Mouse (Mus musculus): ENCODE measurements around the gene Tgm7. TPM values are rescaled to one million over a fixed set of nuclear protein-coding genes. Genes with fewer than 3 reads are reported as not detected.

Tgm7 gene
- total and polyA plus RNA-seq, 2 experiments from 2014 or later: not detected

DNA sequence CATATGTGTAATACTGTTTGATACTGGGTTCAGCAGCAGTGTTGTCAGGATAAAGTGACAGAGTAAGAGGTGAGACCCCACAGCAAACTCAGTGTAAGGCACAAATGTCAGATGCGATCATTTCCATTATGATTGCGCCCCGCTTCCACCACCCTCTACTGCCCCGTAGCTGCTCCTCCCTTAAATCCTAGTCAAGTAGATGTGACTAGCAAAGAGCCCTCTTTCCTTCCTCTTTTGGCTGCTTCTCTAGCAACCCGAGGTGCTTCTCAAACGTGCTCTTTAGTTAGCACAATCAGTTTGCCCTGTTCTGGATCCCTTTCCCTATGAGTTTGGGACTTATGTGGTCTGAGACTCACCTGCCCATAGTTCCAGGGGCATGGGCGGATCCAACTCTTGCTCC lies 34.8 kb downstream of the Tgm7 start:
- DNase-seq (ENCODE audit: low spot score) (no peak), ATAC-seq (no peak)
- WGBS: 90% methylated on average over 7 of the region's 7 CpGs

DNA sequence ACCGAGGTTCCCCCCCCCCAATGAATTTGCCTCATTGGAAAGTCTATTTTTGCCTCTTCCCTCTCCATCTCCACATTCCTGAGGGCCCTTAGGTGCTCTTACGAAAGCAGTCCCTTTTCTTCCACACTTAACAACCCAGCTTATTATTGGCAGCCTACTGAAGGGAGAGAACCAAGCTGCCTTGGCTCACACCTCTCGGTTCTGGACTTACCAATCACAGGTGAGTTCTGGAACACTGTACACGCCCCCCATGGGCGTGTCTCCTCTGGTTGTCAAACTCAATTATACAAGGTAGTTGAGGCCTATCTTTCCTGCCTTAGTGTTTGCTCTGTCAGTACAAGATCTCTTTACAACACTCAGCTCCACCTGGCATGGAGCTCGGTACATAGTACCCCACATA lies 37.7 kb downstream of the Tgm7 start:
- Histone ChIP-seq H3K4me1 (ENCODE audit: insufficient read depth, low read length) (no peaks in the 10 kb centered on the region), H3K4me2 (ENCODE audit: low read depth, low read length) (no peak overlapping the region), H3K27me3 (ENCODE audit: insufficient read depth, low read length) (no peaks in the 10 kb centered on the region), H3K4me3 (ENCODE audit: low read length) (no peak overlapping the region), H3K9ac (replicated peaks; ENCODE audit: low read length) (no peak overlapping the region), H3K27ac (no peak overlapping the region), H3K36me3 (ENCODE audit: insufficient read depth, low read length) (no peaks in the 10 kb centered on the region), H3K9me3 (ENCODE audit: low read length) (no peaks in the 10 kb centered on the region)
- TF ChIP-seq CTCF (IDR thresholded peaks at IDR 0.05; ENCODE audit: low read depth): no peak
- no peak for ATAC-seq
- DNase-seq (ENCODE audit: low spot score): no peak
- WGBS: 88% methylated on average over 6 of the region's 6 CpGs

More for the DNA sequence above, 34.8 kb downstream of the Tgm7 start:
- TF ChIP-seq CTCF (IDR thresholded peaks at IDR 0.05; ENCODE audit: low read depth): no peak
- H3K4me1 ChIP-seq (ENCODE audit: insufficient read depth, low read length): no peaks in the 10 kb centered on the region
- no peak overlapping the region for H3K4me2 ChIP-seq (ENCODE audit: low read depth, low read length)
- no peak overlapping the region for H3K27ac ChIP-seq
- no peaks in the 10 kb centered on the region for H3K36me3 ChIP-seq (ENCODE audit: insufficient read depth, low read length)
- H3K27me3 ChIP-seq (ENCODE audit: insufficient read depth, low read length): no peaks in the 10 kb centered on the region
- no peak overlapping the region for H3K9ac ChIP-seq (replicated peaks; ENCODE audit: low read length)
- H3K4me3 ChIP-seq (ENCODE audit: low read length): no peak overlapping the region
- H3K9me3 ChIP-seq (ENCODE audit: low read length): no peaks in the 10 kb centered on the region

DNA sequence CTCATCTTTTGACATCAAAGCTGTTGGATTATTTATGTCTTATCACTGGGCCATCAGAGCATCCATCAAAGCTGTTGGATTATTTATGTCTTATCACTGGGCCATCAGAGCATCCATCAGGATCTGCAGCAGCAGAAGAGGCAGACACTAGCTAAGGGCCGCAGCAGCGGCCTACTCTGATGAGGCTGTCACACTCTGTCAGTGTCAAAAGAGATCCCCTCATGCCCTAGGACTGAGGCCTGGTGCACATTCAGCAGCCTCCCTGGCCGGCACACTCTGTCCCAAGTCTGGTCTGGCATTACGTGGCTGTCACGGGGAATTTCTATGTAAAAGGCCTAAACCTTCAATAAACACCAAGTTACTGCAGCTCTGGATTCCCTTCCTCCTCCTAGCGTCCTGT lies 40.1 kb downstream of the Tgm7 start:
- no peak for TF ChIP-seq CTCF (IDR thresholded peaks at IDR 0.05; ENCODE audit: low read depth)
- ATAC-seq (no peak), DNase-seq (ENCODE audit: low spot score) (no peak)
- H3K36me3 ChIP-seq (ENCODE audit: insufficient read depth, low read length): no peaks in the 10 kb centered on the region
- no peak overlapping the region for H3K27ac ChIP-seq
- 63% methylated on average over 6 of the region's 6 CpGs for WGBS
- no peak overlapping the region for H3K4me3 ChIP-seq (ENCODE audit: low read length)
- H3K4me2 ChIP-seq (ENCODE audit: low read depth, low read length): no peak overlapping the region
- no peak overlapping the region for H3K9ac ChIP-seq (replicated peaks; ENCODE audit: low read length)
- H3K27me3 ChIP-seq (ENCODE audit: insufficient read depth, low read length): no peaks in the 10 kb centered on the region
- no peaks in the 10 kb centered on the region for H3K9me3 ChIP-seq (ENCODE audit: low read length)
- H3K4me1 ChIP-seq (ENCODE audit: insufficient read depth, low read length): no peaks in the 10 kb centered on the region

DNA sequence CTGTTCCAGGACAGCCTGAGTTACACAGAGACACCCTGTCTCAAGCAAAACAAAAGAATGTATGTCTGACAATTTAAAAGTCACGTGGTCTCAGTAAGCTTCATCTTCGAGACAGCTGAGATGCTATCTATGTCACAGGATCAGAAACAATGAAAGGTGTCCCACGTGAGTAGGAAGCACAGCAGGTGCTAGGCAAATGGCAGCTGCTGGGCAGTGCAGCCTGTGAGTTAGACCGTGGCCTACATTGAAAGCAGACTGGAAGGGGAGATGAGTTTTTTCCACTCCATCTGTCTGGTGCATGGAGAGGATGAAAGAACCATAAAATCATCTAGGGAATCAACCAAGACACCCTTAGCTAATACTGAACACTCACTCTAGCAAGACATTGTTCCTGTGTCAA lies 42.5 kb downstream of the Tgm7 start:
- DNase-seq (ENCODE audit: low spot score) (no peak), ATAC-seq (no peak)
- H3K9me3 ChIP-seq (ENCODE audit: low read length): no peaks in the 10 kb centered on the region
- 48% methylated on average over 4 of the region's 4 CpGs for WGBS
- H3K4me3 ChIP-seq (ENCODE audit: low read length): no peak overlapping the region
- H3K27me3 ChIP-seq (ENCODE audit: insufficient read depth, low read length): no peaks in the 10 kb centered on the region
- H3K4me2 ChIP-seq (ENCODE audit: low read depth, low read length): no peak overlapping the region
- no peak overlapping the region for H3K27ac ChIP-seq
- no peak overlapping the region for H3K9ac ChIP-seq (replicated peaks; ENCODE audit: low read length)
- TF ChIP-seq CTCF (IDR thresholded peaks at IDR 0.05; ENCODE audit: low read depth): no peak
- no peaks in the 10 kb centered on the region for H3K36me3 ChIP-seq (ENCODE audit: insufficient read depth, low read length)
- no peaks in the 10 kb centered on the region for H3K4me1 ChIP-seq (ENCODE audit: insufficient read depth, low read length)

DNA sequence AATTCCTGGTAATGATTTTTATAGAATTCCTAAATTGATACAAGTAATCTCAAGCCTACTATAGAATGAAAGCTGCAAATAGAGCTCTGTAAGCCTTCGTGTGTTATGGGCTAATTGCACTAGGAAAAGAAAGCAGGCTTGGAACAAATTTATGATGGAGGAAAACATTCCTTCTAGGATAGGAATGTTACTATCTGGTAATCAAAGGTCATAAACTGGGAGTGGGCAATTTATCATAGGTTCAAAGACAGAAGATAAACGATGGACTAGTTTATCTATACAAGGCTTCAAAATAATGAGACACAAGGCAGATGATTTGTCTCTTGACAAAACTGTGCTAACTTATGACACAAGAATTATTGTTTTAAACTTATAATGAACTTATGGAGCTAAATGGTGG lies 48.3 kb downstream of the Tgm7 start:
- WGBS: 87% methylated on average over 2 of the region's 2 CpGs
- no peak overlapping the region for H3K4me3 ChIP-seq (ENCODE audit: low read length)
- TF ChIP-seq CTCF (IDR thresholded peaks at IDR 0.05; ENCODE audit: low read depth): no peak
- H3K27ac ChIP-seq: no peak overlapping the region
- H3K4me2 ChIP-seq (ENCODE audit: low read depth, low read length): no peak overlapping the region
- H3K27me3 ChIP-seq (ENCODE audit: insufficient read depth, low read length): no peaks in the 10 kb centered on the region
- ATAC-seq (no peak), DNase-seq (ENCODE audit: low spot score) (no peak)
- no peak overlapping the region for H3K9ac ChIP-seq (replicated peaks; ENCODE audit: low read length)
- no peaks in the 10 kb centered on the region for H3K9me3 ChIP-seq (ENCODE audit: low read length)
- H3K36me3 ChIP-seq (ENCODE audit: insufficient read depth, low read length): no peaks in the 10 kb centered on the region
- H3K4me1 ChIP-seq (ENCODE audit: insufficient read depth, low read length): no peaks in the 10 kb centered on the region

DNA sequence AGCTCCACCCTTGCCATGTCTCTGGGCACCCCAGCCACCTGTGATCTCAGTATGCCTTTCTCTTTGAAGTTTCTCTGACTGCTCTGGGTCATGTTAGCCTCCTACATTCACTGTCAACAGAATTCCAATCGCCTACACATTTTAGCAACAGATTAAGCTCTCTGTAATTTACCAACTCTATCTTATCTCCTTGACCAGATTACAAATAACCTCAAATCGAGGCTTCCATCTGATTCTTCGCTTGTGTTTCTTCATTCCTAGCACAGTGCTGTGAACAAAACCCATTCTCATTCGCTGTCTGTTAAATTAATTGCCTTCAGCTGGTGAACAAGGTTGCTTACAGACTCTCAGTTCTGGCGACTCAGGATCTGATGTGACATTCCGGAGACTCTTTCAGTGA lies 51.6 kb downstream of the Tgm7 start:
- Histone ChIP-seq H3K9me3 (ENCODE audit: low read length) (no peaks in the 10 kb centered on the region), H3K27ac (no peak overlapping the region), H3K4me2 (ENCODE audit: low read depth, low read length) (no peak overlapping the region), H3K36me3 (ENCODE audit: insufficient read depth, low read length) (no peaks in the 10 kb centered on the region), H3K4me1 (ENCODE audit: insufficient read depth, low read length) (no peaks in the 10 kb centered on the region), H3K27me3 (ENCODE audit: insufficient read depth, low read length) (no peaks in the 10 kb centered on the region), H3K4me3 (ENCODE audit: low read length) (no peak overlapping the region), H3K9ac (replicated peaks; ENCODE audit: low read length) (no peak overlapping the region)
- WGBS: 78% methylated on average over 6 of the region's 6 CpGs
- no peak for ATAC-seq
- DNase-seq (ENCODE audit: low spot score): no peak
- TF ChIP-seq CTCF (IDR thresholded peaks at IDR 0.05; ENCODE audit: low read depth): no peak

DNA sequence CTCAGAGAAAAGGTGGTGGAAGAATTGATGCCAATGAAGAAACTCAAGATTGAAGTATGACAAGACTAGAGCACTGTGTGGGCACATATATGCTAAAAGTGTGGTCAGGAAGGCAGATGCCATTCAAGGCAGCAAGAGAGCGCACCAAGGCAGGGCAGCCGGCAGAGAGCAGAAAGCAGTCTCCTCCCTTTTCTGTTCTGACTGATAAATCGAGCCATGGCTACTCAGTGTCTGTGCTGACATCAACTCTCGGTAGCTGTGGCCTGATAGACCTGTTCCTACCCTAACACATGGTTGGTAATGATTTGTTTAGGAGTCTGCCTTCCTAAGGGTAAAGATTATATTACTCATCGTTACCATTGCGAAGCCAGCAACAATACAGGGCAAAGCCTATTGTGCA lies 53.7 kb downstream of the Tgm7 start:
- H3K4me1 ChIP-seq (ENCODE audit: insufficient read depth, low read length): no peaks in the 10 kb centered on the region
- no peak for ATAC-seq
- H3K36me3 ChIP-seq (ENCODE audit: insufficient read depth, low read length): no peaks in the 10 kb centered on the region
- DNase-seq (ENCODE audit: low spot score): no peak
- no peak overlapping the region for H3K9ac ChIP-seq (replicated peaks; ENCODE audit: low read length)
- H3K9me3 ChIP-seq (ENCODE audit: low read length): no peaks in the 10 kb centered on the region
- no peak overlapping the region for H3K4me2 ChIP-seq (ENCODE audit: low read depth, low read length)
- TF ChIP-seq CTCF (IDR thresholded peaks at IDR 0.05; ENCODE audit: low read depth): no peak
- H3K27ac ChIP-seq: no peak overlapping the region
- no peak overlapping the region for H3K4me3 ChIP-seq (ENCODE audit: low read length)
- WGBS: 90% methylated on average over 6 of the region's 6 CpGs
- H3K27me3 ChIP-seq (ENCODE audit: insufficient read depth, low read length): no peaks in the 10 kb centered on the region
